Mouse (Mus musculus): ENCODE data around the gene Wrap73. TPM values are rescaled to one million over a fixed set of nuclear protein-coding genes. Genes with fewer than 3 reads are reported as not detected.

Gene Wrap73
- polyA plus RNA-seq, 1 experiment from 2014 or later, result 22.1 TPM

DNA sequence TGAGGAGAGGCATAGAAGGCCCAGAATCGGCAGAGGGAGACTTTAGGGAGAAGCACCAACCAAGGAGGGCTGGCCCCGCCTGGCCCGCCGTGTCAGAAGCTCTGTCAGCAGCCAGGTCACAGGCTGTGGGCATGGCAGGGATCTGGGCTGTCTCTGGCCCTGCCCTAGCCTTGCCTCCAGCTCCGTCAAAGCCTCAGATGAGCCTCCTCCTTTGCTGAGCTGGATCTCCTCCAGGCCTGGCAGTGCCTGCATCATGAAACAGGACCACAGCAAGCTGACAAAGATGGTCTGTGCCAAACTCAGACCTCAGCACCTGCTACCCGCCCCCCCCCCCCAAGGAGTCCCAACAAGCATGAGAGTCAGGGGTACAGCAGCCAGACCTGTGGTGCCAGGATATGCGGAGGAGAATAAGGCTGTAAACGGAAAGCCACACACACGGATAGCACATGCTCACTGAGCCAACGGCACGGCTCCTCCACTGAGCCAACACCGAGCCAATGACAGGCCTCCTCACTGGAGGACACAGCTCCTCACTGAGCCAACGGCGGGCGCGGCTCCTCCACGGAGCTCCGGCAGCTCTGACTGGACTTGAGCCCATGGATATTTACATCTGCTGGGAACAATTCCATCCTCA, 32.8 kb upstream of the Wrap73 start:
- no peak overlapping the region for H3K4me3 ChIP-seq (ENCODE audit: low read depth, low read length)
- H3K9ac ChIP-seq (ENCODE audit: low read depth, low read length), result no peak overlapping the region
- no peak overlapping the region for H3K4me2 ChIP-seq
- H3K4me1 ChIP-seq (ENCODE audit: control insufficient read depth, insufficient read depth, low read length), result no peaks in the 10 kb centered on the region
- peaks cover 20% of the 10 kb centered on the region for H3K27me3 ChIP-seq (ENCODE audit: control insufficient read depth, insufficient read depth, low read length)
- no peaks in the 10 kb centered on the region for H3K9me3 ChIP-seq (replicated peaks; ENCODE audit: control insufficient read depth, low read length)
- 58% methylated on average over 18 of the region's 18 CpGs for WGBS (ENCODE audit: insufficient replicate concordance)
- H3K27ac ChIP-seq (ENCODE audit: low read depth, low read length), result no peak overlapping the region
- ATAC-seq (replicated peaks; ENCODE audit: insufficient number of reproducible peaks, low FRiP score, low TSS enrichment), result no peak; the same call in 1 of the 2 replicates
- H3K36me3 ChIP-seq (ENCODE audit: control insufficient read depth, insufficient read depth, low read length), result no peaks in the 10 kb centered on the region

DNA sequence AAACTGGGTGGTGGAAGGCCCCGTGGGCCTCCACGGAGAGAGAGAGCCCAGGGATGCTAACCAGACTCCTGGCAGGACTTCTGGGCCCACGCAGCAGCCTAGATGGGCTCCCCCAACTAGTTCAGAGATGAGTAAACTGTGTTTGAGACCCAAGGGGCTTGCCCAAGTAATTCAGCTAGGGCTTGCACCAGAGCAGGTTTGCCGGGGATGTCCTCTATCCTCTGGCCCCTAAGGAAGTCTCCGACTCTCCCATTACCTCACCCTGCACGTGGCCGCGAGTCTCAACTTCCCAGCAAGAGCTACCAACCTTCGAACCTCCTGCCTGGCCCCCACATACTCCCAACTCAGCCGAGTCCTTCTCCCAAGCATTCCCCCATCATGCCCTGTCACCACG, 32.3 kb upstream of the Wrap73 start:
- Histone ChIP-seq H3K36me3 (ENCODE audit: control insufficient read depth, insufficient read depth, low read length) (no peaks in the 10 kb centered on the region), H3K4me2 (no peak overlapping the region), H3K9me3 (replicated peaks; ENCODE audit: control insufficient read depth, low read length) (no peaks in the 10 kb centered on the region), H3K4me1 (ENCODE audit: control insufficient read depth, insufficient read depth, low read length) (no peaks in the 10 kb centered on the region), H3K27me3 (ENCODE audit: control insufficient read depth, insufficient read depth, low read length) (peaks cover 19% of the 10 kb centered on the region), H3K9ac (ENCODE audit: low read depth, low read length) (no peak overlapping the region), H3K4me3 (ENCODE audit: low read depth, low read length) (no peak overlapping the region), H3K27ac (ENCODE audit: low read depth, low read length) (no peak overlapping the region)
- 66% methylated on average over 11 of the region's 11 CpGs for WGBS (ENCODE audit: insufficient replicate concordance)
- no peak for ATAC-seq (replicated peaks; ENCODE audit: insufficient number of reproducible peaks, low FRiP score, low TSS enrichment)

DNA sequence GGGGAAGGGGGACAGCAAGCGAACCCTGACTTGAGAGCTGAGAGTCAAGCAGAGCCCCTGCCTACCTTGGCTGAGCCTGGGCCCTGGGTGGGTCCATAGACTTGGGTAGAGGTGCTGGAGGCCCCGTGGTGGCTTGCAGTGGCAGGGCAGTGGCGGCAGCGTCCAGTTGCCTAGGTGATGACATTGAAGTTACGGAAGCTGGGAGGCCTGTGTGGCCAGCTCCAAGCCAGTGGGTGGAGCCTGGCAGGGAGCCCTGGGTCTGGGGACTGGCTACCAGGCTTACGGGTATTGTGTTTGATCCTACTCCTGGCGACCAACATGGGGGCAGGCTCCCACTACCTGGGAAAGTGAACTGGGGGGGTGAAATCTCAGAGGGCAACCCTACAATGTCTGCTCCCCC, 25.8 kb upstream of the Wrap73 start:
- no peak for ATAC-seq (replicated peaks; ENCODE audit: insufficient number of reproducible peaks, low FRiP score, low TSS enrichment)

DNA sequence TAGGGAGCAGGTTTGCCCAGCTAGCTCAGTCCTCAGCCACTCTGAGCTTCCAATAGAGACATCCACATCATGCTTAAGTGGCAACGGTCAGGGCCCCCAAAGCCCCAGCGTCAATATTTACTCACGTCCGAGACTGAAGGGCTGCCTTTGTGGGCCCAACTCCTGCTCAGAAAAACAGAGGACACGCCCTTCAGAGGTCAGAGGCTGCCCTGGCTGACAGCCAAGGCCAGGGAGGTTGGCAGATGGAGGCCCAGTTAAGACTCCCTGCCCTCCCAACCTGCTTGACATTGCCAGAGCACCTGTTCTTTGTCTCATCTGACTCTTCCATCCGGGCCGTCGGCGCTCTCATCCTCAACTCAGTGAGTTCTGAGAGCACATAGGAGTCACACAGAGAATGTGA, 23.4 kb upstream of the Wrap73 start:
- Histone ChIP-seq H3K27me3 (ENCODE audit: control insufficient read depth, insufficient read depth, low read length) (peaks cover 30% of the 10 kb centered on the region), H3K4me1 (ENCODE audit: control insufficient read depth, insufficient read depth, low read length) (no peaks in the 10 kb centered on the region), H3K36me3 (ENCODE audit: control insufficient read depth, insufficient read depth, low read length) (no peaks in the 10 kb centered on the region), H3K9me3 (replicated peaks; ENCODE audit: control insufficient read depth, low read length) (no peaks in the 10 kb centered on the region), H3K27ac (ENCODE audit: low read depth, low read length) (no peak overlapping the region), H3K4me2 (no peak overlapping the region), H3K4me3 (ENCODE audit: low read depth, low read length) (no peak overlapping the region), H3K9ac (ENCODE audit: low read depth, low read length) (no peak overlapping the region)
- 72% methylated on average over 9 of the region's 9 CpGs for WGBS (ENCODE audit: insufficient replicate concordance)
- ATAC-seq (replicated peaks; ENCODE audit: insufficient number of reproducible peaks, low FRiP score, low TSS enrichment), result no peak

More for the DNA sequence above, 25.8 kb upstream of the Wrap73 start:
- H3K27ac ChIP-seq (ENCODE audit: low read depth, low read length), result no peak overlapping the region
- H3K9me3 ChIP-seq (replicated peaks; ENCODE audit: control insufficient read depth, low read length), result no peaks in the 10 kb centered on the region
- H3K9ac ChIP-seq (ENCODE audit: low read depth, low read length), result no peak overlapping the region
- WGBS (ENCODE audit: insufficient replicate concordance), result 49% methylated on average over 7 of the region's 7 CpGs
- peaks cover 11% of the 10 kb centered on the region; the same call in 1 of the 2 replicates for H3K27me3 ChIP-seq (ENCODE audit: control insufficient read depth, insufficient read depth, low read length)
- H3K4me2 ChIP-seq, result no peak overlapping the region
- H3K4me3 ChIP-seq (ENCODE audit: low read depth, low read length), result no peak overlapping the region
- H3K4me1 ChIP-seq (ENCODE audit: control insufficient read depth, insufficient read depth, low read length), result no peaks in the 10 kb centered on the region
- no peaks in the 10 kb centered on the region for H3K36me3 ChIP-seq (ENCODE audit: control insufficient read depth, insufficient read depth, low read length)

DNA sequence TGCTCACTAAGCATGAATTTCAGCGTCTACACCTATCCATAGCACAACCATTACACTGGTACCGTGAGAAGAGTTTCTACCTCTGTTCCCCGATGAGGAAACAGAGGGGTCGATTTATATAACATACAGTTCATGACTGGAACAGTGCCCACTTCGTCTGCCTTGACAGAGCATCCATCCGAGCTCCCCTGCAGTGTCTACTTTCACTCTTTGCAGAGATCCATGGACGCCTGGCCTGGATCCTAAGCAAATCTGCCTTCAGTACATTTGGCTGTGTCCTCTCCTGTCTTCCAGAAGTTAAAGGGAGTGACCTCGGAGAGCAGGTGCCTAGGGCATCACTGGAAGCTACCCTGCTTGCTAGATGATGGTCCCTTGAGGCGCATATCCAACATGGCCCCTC, 23.0 kb upstream of the Wrap73 start:
- Histone ChIP-seq H3K4me3 (ENCODE audit: low read depth, low read length) (no peak overlapping the region), H3K9ac (ENCODE audit: low read depth, low read length) (no peak overlapping the region), H3K4me2 (no peak overlapping the region), H3K36me3 (ENCODE audit: control insufficient read depth, insufficient read depth, low read length) (no peaks in the 10 kb centered on the region), H3K4me1 (ENCODE audit: control insufficient read depth, insufficient read depth, low read length) (no peaks in the 10 kb centered on the region), H3K9me3 (replicated peaks; ENCODE audit: control insufficient read depth, low read length) (no peaks in the 10 kb centered on the region), H3K27ac (ENCODE audit: low read depth, low read length) (no peak overlapping the region), H3K27me3 (ENCODE audit: control insufficient read depth, insufficient read depth, low read length) (peaks cover 32% of the 10 kb centered on the region)
- WGBS (ENCODE audit: insufficient replicate concordance), result 75% methylated on average over 9 of the region's 9 CpGs
- no peak for ATAC-seq (replicated peaks; ENCODE audit: insufficient number of reproducible peaks, low FRiP score, low TSS enrichment)

- H3K4me2 ChIP-seq, result no peak overlapping the region
- H3K36me3 ChIP-seq (ENCODE audit: control insufficient read depth, insufficient read depth, low read length), result no peaks in the 10 kb centered on the region
- H3K9ac ChIP-seq (ENCODE audit: low read depth, low read length), result no peak overlapping the region
- ATAC-seq (replicated peaks; ENCODE audit: insufficient number of reproducible peaks, low FRiP score, low TSS enrichment), result no peak
- WGBS (ENCODE audit: insufficient replicate concordance), result 58% methylated on average over 11 of the region's 11 CpGs
- no peaks in the 10 kb centered on the region for H3K4me1 ChIP-seq (ENCODE audit: control insufficient read depth, insufficient read depth, low read length)
- H3K27ac ChIP-seq (ENCODE audit: low read depth, low read length), result no peak overlapping the region
- peaks cover 42% of the 10 kb centered on the region for H3K27me3 ChIP-seq (ENCODE audit: control insufficient read depth, insufficient read depth, low read length)
- no peak overlapping the region for H3K4me3 ChIP-seq (ENCODE audit: low read depth, low read length)
- no peaks in the 10 kb centered on the region for H3K9me3 ChIP-seq (replicated peaks; ENCODE audit: control insufficient read depth, low read length)
These were observed 20.4 kb upstream of the Wrap73 start for GRCm38 (mm10) chr4:154121800-154122199.

- no peak overlapping the region for H3K9ac ChIP-seq (ENCODE audit: low read depth, low read length)
- H3K27ac ChIP-seq (ENCODE audit: low read depth, low read length), result no peak overlapping the region
- no peaks in the 10 kb centered on the region for H3K4me1 ChIP-seq (ENCODE audit: control insufficient read depth, insufficient read depth, low read length)
- no peak overlapping the region for H3K4me2 ChIP-seq
- H3K9me3 ChIP-seq (replicated peaks; ENCODE audit: control insufficient read depth, low read length), result no peaks in the 10 kb centered on the region
- no peak for ATAC-seq (replicated peaks; ENCODE audit: insufficient number of reproducible peaks, low FRiP score, low TSS enrichment)
- H3K36me3 ChIP-seq (ENCODE audit: control insufficient read depth, insufficient read depth, low read length), result no peaks in the 10 kb centered on the region
- H3K27me3 ChIP-seq (ENCODE audit: control insufficient read depth, insufficient read depth, low read length), result peaks cover 41% of the 10 kb centered on the region
- H3K4me3 ChIP-seq (ENCODE audit: low read depth, low read length), result no peak overlapping the region
- WGBS (ENCODE audit: insufficient replicate concordance), result 71% methylated on average over 7 of the region's 7 CpGs
These were observed 19.8 kb upstream of the Wrap73 start for GRCm38 (mm10) chr4:154122374-154122773.

- WGBS (ENCODE audit: insufficient replicate concordance), result 75% methylated on average over 6 of the region's 6 CpGs
- Histone ChIP-seq H3K36me3 (ENCODE audit: control insufficient read depth, insufficient read depth, low read length) (no peaks in the 10 kb centered on the region), H3K27ac (ENCODE audit: low read depth, low read length) (no peak overlapping the region), H3K4me1 (ENCODE audit: control insufficient read depth, insufficient read depth, low read length) (no peaks in the 10 kb centered on the region), H3K4me3 (ENCODE audit: low read depth, low read length) (no peak overlapping the region), H3K4me2 (no peak overlapping the region), H3K27me3 (ENCODE audit: control insufficient read depth, insufficient read depth, low read length) (peaks cover 35% of the 10 kb centered on the region), H3K9ac (ENCODE audit: low read depth, low read length) (no peak overlapping the region), H3K9me3 (replicated peaks; ENCODE audit: control insufficient read depth, low read length) (no peaks in the 10 kb centered on the region)
- ATAC-seq (replicated peaks; ENCODE audit: insufficient number of reproducible peaks, low FRiP score, low TSS enrichment), result no peak
These were observed 18.6 kb upstream of the Wrap73 start for GRCm38 (mm10) chr4:154123553-154123952.

- no peak overlapping the region for H3K4me2 ChIP-seq
- H3K4me1 ChIP-seq (ENCODE audit: control insufficient read depth, insufficient read depth, low read length), result no peaks in the 10 kb centered on the region
- H3K27me3 ChIP-seq (ENCODE audit: control insufficient read depth, insufficient read depth, low read length), result peaks cover 38% of the 10 kb centered on the region
- H3K4me3 ChIP-seq (ENCODE audit: low read depth, low read length), result no peak overlapping the region
- H3K27ac ChIP-seq (ENCODE audit: low read depth, low read length), result no peak overlapping the region
- WGBS (ENCODE audit: insufficient replicate concordance), result 64% methylated on average over 5 of the region's 5 CpGs
- no peaks in the 10 kb centered on the region for H3K9me3 ChIP-seq (replicated peaks; ENCODE audit: control insufficient read depth, low read length)
- no peak for ATAC-seq (replicated peaks; ENCODE audit: insufficient number of reproducible peaks, low FRiP score, low TSS enrichment)
- no peaks in the 10 kb centered on the region for H3K36me3 ChIP-seq (ENCODE audit: control insufficient read depth, insufficient read depth, low read length)
- no peak overlapping the region for H3K9ac ChIP-seq (ENCODE audit: low read depth, low read length)
These were observed 17.0 kb upstream of the Wrap73 start for GRCm38 (mm10) chr4:154125202-154125601.

Measured in heart, embryonic 11.5 days (tissue).